Mouse (Mus musculus): Measurements from ENCODE around the gene Prpf38a. TPM values are rescaled to one million over a fixed set of nuclear protein-coding genes. Genes with fewer than 3 reads are reported as not detected.

Prpf38a gene
- total RNA-seq, 2 experiments from 2014 or later = 28.6 to 28.8 TPM

Other genes with a start within 250 kb of the Prpf38a start
- gene Shisal2a, start 196.0 kb downstream of the Prpf38a start, total RNA-seq (2021) = not detected
- gene Gpx7, start 172.4 kb downstream of the Prpf38a start, total RNA-seq (2021) = 10 to 100 TPM; 22.3 to 22.6 TPM
- 10 to 100 TPM; 41.0 to 43.8 TPM for gene Tut4, start 119.9 kb downstream of the Prpf38a start, total RNA-seq (2021)
- 1 to 10 TPM in 1 of 2 experiments, under 1 TPM in 1; 0.96 to 1.3 TPM for gene Orc1, start 87 bp upstream of the Prpf38a start, total RNA-seq (2021)
- gene Cc2d1b, start 40.6 kb upstream of the Prpf38a start, total RNA-seq (2021) = 10 to 100 TPM; 21.6 to 21.7 TPM
- under 1 TPM; 0.29 to 0.47 TPM for gene 3110021N24Rik, start 140.3 kb upstream of the Prpf38a start, total RNA-seq (2021)
- gene Zfyve9, start 201.5 kb upstream of the Prpf38a start, total RNA-seq (2021) = 10 to 100 TPM; 24.0 to 26.8 TPM